Mouse (Mus musculus): ENCODE data around the gene Aldh4a1. TPM values are rescaled to one million over a fixed set of nuclear protein-coding genes. Genes with fewer than 3 reads are reported as not detected.

The Aldh4a1 gene
- total and polyA plus RNA-seq, 2 experiments from 2014 or later, result 26.6 to 43.3 TPM

- peak overlapping the region; percentile 9 for H3K4me3 ChIP-seq (ENCODE audit: low read length)
- no peak for TF ChIP-seq CTCF (IDR thresholded peaks at IDR 0.05; ENCODE audit: low read depth)
- DNase-seq (ENCODE audit: low spot score), result peak; percentile 31
- peak overlapping the region; percentile 51 for H3K4me2 ChIP-seq (ENCODE audit: low read depth, low read length)
- no peak for ATAC-seq
- WGBS, result 24% methylated on average over 6 of the region's 6 CpGs
- H3K9ac ChIP-seq (replicated peaks; ENCODE audit: low read length), result peak overlapping the region; percentile 33; the same call in 1 of the 2 replicates
- no peaks in the 10 kb centered on the region for H3K27me3 ChIP-seq (ENCODE audit: insufficient read depth, low read length)
- H3K4me1 ChIP-seq (ENCODE audit: insufficient read depth, low read length), result peaks cover 57% of the 10 kb centered on the region
- peak overlapping the region; percentile 65 for H3K27ac ChIP-seq
- H3K36me3 ChIP-seq (ENCODE audit: insufficient read depth, low read length), result no peaks in the 10 kb centered on the region
- H3K9me3 ChIP-seq (ENCODE audit: low read length), result no peaks in the 10 kb centered on the region
Measured at GRCm38 (mm10) chr4:139581427-139582051, 41.1 kb upstream of the Aldh4a1 start.

- WGBS, result 81% methylated on average over 6 of the region's 6 CpGs
- H3K4me3 ChIP-seq (ENCODE audit: low read length), result no peak overlapping the region
- no peak overlapping the region for H3K4me2 ChIP-seq (ENCODE audit: low read depth, low read length)
- TF ChIP-seq CTCF (IDR thresholded peaks at IDR 0.05; ENCODE audit: low read depth), result no peak
- no peaks in the 10 kb centered on the region for H3K27me3 ChIP-seq (ENCODE audit: insufficient read depth, low read length)
- no peaks in the 10 kb centered on the region for H3K36me3 ChIP-seq (ENCODE audit: insufficient read depth, low read length)
- peaks cover 49% of the 10 kb centered on the region for H3K4me1 ChIP-seq (ENCODE audit: insufficient read depth, low read length)
- H3K9ac ChIP-seq (replicated peaks; ENCODE audit: low read length), result no peak overlapping the region
- ATAC-seq (no peak), DNase-seq (ENCODE audit: low spot score) (no peak)
- H3K27ac ChIP-seq, result no peak overlapping the region
- H3K9me3 ChIP-seq (ENCODE audit: low read length), result no peaks in the 10 kb centered on the region
Measured at GRCm38 (mm10) chr4:139582346-139582745, 40.3 kb upstream of the Aldh4a1 start.

GRCm38 (mm10) chr4:139582903-139583302 lies 39.8 kb upstream of the Aldh4a1 start:
- H3K9ac ChIP-seq (replicated peaks; ENCODE audit: low read length), result no peak overlapping the region
- H3K36me3 ChIP-seq (ENCODE audit: insufficient read depth, low read length), result no peaks in the 10 kb centered on the region
- H3K4me3 ChIP-seq (ENCODE audit: low read length), result no peak overlapping the region
- no peaks in the 10 kb centered on the region for H3K9me3 ChIP-seq (ENCODE audit: low read length)
- WGBS, result 29% methylated on average over 3 of the region's 3 CpGs
- no peak overlapping the region for H3K27ac ChIP-seq
- no peak for DNase-seq (ENCODE audit: low spot score)
- no peak overlapping the region for H3K4me2 ChIP-seq (ENCODE audit: low read depth, low read length)
- peaks cover 51% of the 10 kb centered on the region for H3K4me1 ChIP-seq (ENCODE audit: insufficient read depth, low read length)
- ATAC-seq, result no peak
- no peaks in the 10 kb centered on the region for H3K27me3 ChIP-seq (ENCODE audit: insufficient read depth, low read length)
- TF ChIP-seq CTCF (IDR thresholded peaks at IDR 0.05; ENCODE audit: low read depth), result no peak

- H3K27ac ChIP-seq, result no peak overlapping the region
- 73% methylated on average over 11 of the region's 11 CpGs for WGBS
Measured at GRCm38 (mm10) chr4:139583629-139584245, 38.9 kb upstream of the Aldh4a1 start.

GRCm38 (mm10) chr4:139584704-139585103 lies 38.0 kb upstream of the Aldh4a1 start:
- H3K4me2 ChIP-seq (ENCODE audit: low read depth, low read length), result no peak overlapping the region
- WGBS, result 56% methylated on average over 11 of the region's 11 CpGs
- no peaks in the 10 kb centered on the region for H3K9me3 ChIP-seq (ENCODE audit: low read length)
- no peak for TF ChIP-seq CTCF (IDR thresholded peaks at IDR 0.05; ENCODE audit: low read depth)
- DNase-seq (ENCODE audit: low spot score), result no peak
- peaks cover 43% of the 10 kb centered on the region for H3K4me1 ChIP-seq (ENCODE audit: insufficient read depth, low read length)
- H3K36me3 ChIP-seq (ENCODE audit: insufficient read depth, low read length), result no peaks in the 10 kb centered on the region
- H3K9ac ChIP-seq (replicated peaks; ENCODE audit: low read length), result no peak overlapping the region
- H3K27ac ChIP-seq, result no peak overlapping the region
- ATAC-seq, result no peak
- no peak overlapping the region for H3K4me3 ChIP-seq (ENCODE audit: low read length)
- no peaks in the 10 kb centered on the region for H3K27me3 ChIP-seq (ENCODE audit: insufficient read depth, low read length)

More at GRCm38 (mm10) chr4:139583629-139584245, 38.9 kb upstream of the Aldh4a1 start:
- Histone ChIP-seq H3K9me3 (ENCODE audit: low read length) (no peaks in the 10 kb centered on the region), H3K27me3 (ENCODE audit: insufficient read depth, low read length) (no peaks in the 10 kb centered on the region), H3K4me3 (ENCODE audit: low read length) (no peak overlapping the region), H3K9ac (replicated peaks; ENCODE audit: low read length) (no peak overlapping the region), H3K36me3 (ENCODE audit: insufficient read depth, low read length) (no peaks in the 10 kb centered on the region), H3K4me2 (ENCODE audit: low read depth, low read length) (no peak overlapping the region), H3K4me1 (ENCODE audit: insufficient read depth, low read length) (peaks cover 46% of the 10 kb centered on the region)
- ATAC-seq, result no peak
- no peak for DNase-seq (ENCODE audit: low spot score)
- no peak for TF ChIP-seq CTCF (IDR thresholded peaks at IDR 0.05; ENCODE audit: low read depth)

GRCm38 (mm10) chr4:139585713-139586112 lies 37.0 kb upstream of the Aldh4a1 start:
- no peak overlapping the region for H3K27ac ChIP-seq
- H3K4me1 ChIP-seq (ENCODE audit: insufficient read depth, low read length), result peaks cover 44% of the 10 kb centered on the region
- H3K9ac ChIP-seq (replicated peaks; ENCODE audit: low read length), result no peak overlapping the region
- no peak overlapping the region for H3K4me2 ChIP-seq (ENCODE audit: low read depth, low read length)
- DNase-seq (ENCODE audit: low spot score) (no peak), ATAC-seq (no peak)
- 89% methylated on average over 7 of the region's 7 CpGs for WGBS
- no peak for TF ChIP-seq CTCF (IDR thresholded peaks at IDR 0.05; ENCODE audit: low read depth)
- no peaks in the 10 kb centered on the region for H3K27me3 ChIP-seq (ENCODE audit: insufficient read depth, low read length)
- no peak overlapping the region for H3K4me3 ChIP-seq (ENCODE audit: low read length)
- H3K9me3 ChIP-seq (ENCODE audit: low read length), result no peaks in the 10 kb centered on the region
- H3K36me3 ChIP-seq (ENCODE audit: insufficient read depth, low read length), result no peaks in the 10 kb centered on the region

GRCm38 (mm10) chr4:139587370-139587769 lies 35.3 kb upstream of the Aldh4a1 start:
- peaks cover 28% of the 10 kb centered on the region; the same call in 1 of the 2 replicates for H3K4me1 ChIP-seq (ENCODE audit: insufficient read depth, low read length)
- no peaks in the 10 kb centered on the region for H3K9me3 ChIP-seq (ENCODE audit: low read length)
- DNase-seq (ENCODE audit: low spot score) (no peak), ATAC-seq (no peak)
- no peaks in the 10 kb centered on the region for H3K36me3 ChIP-seq (ENCODE audit: insufficient read depth, low read length)
- H3K27me3 ChIP-seq (ENCODE audit: insufficient read depth, low read length), result no peaks in the 10 kb centered on the region
- no peak overlapping the region for H3K4me2 ChIP-seq (ENCODE audit: low read depth, low read length)
- 74% methylated on average over 4 of the region's 4 CpGs for WGBS
- H3K27ac ChIP-seq, result no peak overlapping the region
- no peak overlapping the region for H3K4me3 ChIP-seq (ENCODE audit: low read length)
- no peak overlapping the region for H3K9ac ChIP-seq (replicated peaks; ENCODE audit: low read length)
- TF ChIP-seq CTCF (IDR thresholded peaks at IDR 0.05; ENCODE audit: low read depth), result no peak
